Mouse (Mus musculus) urinary bladder, postnatal 36 days (tissue): ENCODE results near the gene Ankrd35.
"Not testable (repeated sequence)": the region's sequence is repeated elsewhere in the genome, so short reads cannot be mapped to it uniquely, and the experiment has no call there.

Source experiments
- DNase-seq, 2 experiments: peaks; one replicate each; pipeline ENCODE4 v3.0.0; 2022; ENCODE audit warnings: low spot score in 2 of 2, mixed read lengths in 1 of 2

Gene Ankrd35

DNA sequence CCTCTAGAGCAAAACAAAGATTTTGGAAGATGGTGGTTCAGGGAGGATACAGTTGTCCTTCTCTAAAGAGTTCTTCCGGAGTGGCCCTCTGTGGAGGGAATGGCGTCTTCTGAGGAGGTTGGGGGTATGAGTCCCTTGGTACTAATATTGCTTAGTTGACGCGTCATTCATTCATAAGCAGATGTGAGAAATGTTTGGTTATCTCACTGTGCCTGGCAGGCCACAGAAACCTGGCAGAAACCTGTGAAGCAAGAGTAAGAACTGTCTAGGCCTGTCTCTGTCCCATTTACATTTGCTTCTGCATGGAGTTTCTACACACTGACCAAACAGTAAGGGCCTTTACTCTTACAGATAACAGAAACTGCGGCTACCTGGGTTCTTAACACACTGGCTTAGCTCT lies 1.6 kb downstream of the Ankrd35 start:
- DNase-seq: no peak

DNA sequence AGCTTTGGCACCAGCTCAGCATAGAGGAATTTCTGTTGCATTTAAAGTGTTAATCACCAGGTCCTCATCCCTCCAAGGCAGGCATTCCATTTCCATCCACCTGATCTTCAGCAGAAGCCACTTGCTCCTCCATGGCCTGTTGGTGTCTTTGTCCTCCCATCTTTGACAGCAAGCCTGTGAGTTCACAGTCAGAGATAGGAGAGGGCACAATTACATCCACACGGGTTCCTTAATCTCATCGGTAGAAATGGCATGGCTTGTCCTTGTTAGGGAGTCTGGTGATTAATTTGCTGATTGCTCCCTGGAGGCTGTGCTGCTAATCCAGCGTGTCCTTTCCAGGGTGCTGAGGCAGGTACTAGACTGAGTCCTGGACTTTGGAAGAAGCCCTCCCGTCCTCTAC lies 3.6 kb downstream of the Ankrd35 start:
- DNase-seq: no peak

DNA sequence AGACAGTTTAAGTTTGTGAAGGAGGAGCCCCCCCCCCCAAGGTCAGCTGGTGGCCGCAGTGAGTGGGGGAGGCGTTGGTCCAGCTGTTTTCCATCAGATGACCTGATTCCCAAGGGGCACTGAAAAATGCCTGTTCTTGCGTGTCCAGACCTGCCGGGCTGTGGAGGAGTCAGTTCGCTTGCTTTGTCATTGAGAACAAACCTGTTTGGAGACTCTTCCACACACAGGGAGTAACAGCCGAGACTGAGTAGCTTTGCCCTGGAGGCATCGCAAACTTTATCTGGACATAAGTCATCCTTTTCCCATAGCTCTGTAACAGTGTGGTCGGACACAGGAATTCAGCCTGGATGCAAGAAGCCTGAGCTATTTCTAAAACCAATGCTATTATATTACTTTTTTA lies 4.5 kb downstream of the Ankrd35 start:
- DNase-seq: peak; percentile 37 to 65

DNA sequence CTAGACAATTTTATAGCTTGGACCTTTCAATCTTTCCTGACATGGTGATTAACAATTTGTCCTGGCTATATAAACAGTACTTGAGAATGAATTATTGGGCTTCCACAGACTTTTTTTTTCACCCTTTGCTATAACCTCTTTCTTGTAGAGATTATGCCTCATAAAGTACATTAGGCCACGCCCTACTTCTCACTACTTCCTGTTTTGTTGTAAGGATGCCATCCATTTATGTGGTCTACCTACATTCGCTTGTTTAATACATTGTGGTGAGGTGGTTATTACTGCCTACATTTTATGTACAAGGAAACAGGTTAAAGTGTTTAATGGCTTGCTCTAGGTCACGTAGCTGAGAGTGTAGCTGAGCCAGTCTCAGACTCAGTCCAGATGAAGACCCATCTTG lies 5.2 kb downstream of the Ankrd35 start:
- DNase-seq: no peak

DNA sequence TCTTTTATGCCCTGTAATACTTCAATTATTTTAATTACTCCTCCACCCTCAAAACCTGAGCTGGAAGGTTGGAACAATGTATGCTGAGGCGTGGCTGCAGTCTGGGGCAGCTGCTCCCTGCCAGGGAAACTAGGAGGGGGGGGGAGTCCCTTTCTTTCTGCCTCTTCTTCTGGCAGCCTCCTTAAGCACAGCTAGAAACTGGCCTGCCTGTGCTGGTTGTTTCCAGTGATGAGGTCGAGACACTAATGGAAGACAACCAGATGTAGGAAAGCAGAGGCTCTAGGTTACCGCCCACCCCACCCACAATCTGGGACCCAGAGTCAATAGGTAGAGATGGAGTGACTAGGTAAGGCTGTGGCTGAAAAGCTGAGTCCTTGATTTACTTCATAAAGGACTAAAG lies 5.8 kb downstream of the Ankrd35 start:
- DNase-seq: no peak

DNA sequence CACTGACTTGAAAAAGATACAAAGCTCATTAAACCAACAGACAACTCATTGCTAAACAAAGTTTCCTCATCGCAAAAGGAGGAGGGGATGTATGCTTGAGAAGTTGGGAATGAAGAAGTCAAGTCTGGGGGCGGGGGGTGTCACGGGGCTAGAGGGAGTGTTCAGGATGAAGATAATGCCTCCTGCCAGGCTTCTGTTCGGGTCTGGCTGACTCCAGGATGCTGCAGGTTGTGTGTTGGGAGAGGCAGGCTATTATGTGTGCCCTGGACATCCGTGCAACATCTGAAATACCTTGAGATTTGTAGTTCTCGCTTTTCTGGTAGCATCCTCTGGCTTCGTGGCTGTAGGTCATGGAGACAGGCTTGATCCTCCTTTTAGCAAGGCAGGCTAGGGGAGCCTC lies 8.5 kb downstream of the Ankrd35 start:
- DNase-seq: no peak

DNA sequence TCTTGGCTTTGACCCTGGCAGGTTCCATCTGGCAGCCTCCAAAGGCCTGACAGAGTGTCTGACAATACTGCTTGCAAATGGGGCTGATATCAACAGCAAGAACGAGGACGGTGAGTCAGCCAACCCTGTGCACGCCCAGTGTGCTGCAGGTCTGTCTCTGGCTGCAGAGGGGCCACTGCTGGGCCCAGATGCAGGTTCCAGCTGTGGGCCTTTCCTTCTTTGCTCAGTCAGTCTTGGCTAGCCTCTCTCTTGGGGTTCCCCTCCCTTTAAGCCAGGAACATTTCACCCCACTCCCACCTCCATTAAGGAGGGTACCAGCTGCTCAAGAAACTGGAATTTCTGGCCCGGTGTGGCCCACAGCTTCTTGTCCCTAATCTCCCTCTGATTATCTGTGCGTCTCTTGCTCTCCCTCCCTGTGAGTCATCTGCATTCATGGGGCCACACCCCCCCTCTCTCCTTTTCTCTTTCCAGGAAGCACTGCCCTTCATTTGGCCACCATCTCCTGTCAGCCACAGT lies 9.3 kb downstream of the Ankrd35 start:
- DNase-seq: peak; percentile 59 to 62

DNA sequence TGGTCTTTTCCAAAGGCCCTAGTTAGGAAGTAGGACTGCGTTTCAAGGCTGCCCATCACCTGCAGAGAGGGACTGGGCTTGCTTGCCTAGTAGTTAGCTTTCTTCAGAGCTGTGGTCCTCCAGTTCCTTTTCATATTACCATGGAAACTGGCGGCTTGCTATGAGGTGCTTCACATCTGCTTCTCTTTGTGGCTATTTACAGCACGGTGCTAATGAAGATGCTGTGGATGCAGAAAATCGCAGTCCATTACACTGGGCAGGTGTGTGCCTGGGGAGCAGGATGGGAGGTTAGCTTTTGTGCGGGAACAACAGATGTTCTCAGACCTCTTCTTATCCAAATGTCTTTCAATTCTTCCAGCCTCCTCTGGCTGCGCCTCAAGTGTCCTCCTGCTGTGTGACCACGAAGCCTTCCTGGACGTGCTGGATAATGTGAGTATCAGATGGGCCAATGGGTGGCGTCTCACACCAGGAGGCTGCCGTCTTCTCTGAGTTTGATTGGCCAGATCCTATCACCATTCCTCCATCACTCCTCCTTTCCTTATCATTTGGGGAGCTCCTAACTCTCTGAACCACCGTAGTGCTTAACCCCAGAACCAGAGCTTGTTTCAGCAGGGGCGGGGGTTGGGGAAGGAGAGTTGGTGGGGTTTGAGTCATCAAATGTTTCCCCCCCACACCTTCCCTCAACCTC lies 10.5 kb downstream of the Ankrd35 start:
- DNase-seq: no peak

DNA sequence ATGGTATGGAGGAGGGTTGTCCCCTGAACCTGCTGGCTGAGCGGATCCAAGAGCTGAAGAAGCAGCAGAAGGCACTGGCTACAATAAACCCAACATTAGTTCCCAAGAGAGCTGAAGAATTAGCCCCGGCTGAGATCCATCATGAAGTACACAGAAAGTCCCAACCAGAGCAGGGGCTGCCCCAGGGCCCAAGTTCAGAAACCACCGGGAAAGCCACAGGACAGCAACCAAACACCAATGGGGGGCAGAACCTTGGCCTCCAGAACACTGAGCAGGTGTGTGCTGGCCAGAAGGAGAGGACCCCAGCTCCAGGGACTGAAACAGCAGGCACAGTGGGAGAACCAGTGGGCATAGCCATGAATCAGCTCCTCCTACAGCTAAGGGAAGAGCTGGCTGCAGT lies 13.6 kb downstream of the Ankrd35 start:
- no peak for DNase-seq

DNA sequence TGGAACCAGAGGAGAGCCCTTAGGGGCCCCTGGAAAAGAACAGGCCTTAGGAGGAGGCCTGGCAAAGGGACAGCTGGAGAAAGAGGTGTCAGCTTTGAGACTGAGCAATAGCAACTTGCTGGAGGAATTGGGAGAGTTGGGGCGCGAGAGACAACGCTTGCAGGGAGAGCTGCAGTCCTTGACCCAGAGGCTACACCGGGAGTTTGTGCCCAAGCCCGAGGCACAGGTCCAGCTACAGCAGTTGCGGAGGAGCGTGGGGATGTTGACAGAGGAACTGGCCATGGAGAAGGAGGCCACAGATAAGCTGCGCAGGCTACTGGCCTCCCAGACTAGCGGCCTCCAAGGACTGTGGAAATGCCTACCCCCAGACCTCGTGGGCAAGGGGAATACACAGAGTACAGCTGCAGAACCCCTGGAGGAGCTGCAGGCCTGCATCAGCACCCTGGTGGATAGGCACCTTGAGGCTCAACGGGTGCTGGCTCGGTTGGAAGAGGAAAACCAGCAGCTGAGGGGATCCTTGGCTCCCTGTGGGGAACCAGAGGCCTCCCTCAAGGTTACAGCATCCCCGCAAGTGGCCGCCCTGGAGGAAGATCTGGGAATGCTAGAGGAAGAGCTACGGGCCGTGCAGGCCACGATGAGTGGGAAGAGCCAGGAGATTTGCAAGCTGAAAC lies 14.4 kb downstream of the Ankrd35 start:
- no peak for DNase-seq

DNA sequence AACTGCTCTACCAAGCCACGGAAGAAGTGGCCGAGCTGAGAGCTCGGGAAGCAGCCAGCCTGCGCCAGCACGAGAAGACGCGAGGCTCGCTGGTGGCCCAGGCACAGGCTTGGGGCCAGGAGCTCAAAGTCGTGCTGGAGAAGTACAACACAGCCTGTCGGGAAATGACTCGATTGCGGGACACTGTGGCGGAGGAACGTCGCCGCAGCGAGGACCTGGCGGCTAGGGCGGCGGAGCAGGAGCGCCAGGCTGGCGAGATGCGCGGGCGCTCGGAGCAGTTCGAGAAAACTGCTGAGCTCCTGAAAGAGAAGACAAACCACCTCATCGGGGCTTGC lies 14.9 kb downstream of the Ankrd35 start:
- no peak for DNase-seq

DNA sequence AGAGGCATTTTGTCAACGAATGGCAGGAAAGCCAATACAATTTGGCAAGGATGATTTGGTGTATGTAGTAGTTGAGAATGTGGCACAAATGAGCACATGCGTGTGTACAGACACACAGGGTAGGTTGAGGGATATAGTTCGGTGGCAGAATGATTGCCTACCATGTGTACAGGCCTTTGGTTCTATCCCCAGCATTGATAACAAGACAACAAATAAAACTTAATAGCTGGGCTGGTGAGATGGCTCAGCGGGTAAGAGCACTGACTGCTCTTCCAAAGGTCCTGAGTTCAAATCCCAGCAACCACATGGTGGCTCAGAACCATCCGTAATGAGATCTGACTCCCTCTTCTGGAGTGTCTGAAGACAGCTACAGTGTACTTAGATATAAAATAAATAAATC lies 16.1 kb downstream of the Ankrd35 start:
- not testable (repeated sequence) for DNase-seq

DNA sequence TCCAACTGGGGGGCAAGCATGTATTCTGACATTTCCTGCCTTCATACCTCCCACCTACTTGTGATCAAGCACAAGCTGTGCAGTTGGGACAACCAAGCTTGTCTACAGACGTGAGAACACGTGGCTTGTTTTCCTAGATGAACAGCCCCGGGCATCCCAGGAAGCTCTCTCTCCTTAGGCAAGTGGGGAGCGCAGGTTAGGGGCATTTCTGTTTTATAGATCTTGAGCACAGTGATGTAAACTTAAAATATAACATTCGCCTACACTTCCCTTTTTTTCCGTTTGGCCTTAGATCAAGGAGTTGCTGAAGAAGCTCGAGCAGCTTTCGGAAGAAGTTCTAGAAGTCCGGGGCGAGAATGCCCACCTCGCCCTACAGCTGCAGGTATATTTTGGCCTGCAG lies 18.9 kb downstream of the Ankrd35 start:
- DNase-seq: no peak

DNA sequence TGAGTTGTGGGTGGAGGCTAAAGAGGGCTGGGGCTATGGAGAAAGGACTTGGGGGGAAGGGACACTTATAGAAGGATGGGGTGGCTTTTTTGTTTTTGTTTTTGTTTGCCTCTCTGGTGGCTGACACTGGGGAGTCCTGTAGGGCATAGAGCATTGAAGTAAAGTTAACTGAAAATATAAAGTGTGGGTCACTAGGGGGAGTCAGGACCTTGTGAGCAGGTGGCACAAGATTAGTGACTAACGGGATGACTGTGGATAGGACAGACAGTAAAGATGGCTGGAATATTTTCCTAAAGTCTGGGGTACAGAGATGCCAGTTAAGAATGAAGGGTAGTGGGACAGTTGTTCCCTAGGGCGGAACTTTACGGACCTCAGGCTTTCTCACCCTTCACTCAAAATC lies 20.4 kb downstream of the Ankrd35 start:
- no peak for DNase-seq

DNA sequence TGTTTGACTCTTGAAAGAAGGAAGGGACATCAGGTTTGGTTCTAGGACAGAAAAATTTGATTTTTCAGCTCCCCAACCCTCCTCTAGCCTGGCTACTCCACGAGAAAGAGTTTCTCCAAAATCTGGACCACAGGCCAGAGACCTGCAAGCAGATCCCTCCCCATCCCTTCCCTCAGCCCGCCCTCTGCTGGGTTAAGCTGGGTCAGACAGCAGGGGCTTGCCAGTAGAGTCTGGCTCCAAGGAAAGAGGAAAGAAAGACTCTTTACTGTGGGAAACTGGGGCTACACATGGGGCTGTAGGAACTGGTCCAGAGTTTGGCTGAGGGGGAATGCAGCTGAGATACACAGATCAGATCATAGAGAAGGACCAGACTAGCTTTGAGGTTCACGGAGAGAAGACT lies 22.6 kb downstream of the Ankrd35 start:
- DNase-seq: no peak

DNA sequence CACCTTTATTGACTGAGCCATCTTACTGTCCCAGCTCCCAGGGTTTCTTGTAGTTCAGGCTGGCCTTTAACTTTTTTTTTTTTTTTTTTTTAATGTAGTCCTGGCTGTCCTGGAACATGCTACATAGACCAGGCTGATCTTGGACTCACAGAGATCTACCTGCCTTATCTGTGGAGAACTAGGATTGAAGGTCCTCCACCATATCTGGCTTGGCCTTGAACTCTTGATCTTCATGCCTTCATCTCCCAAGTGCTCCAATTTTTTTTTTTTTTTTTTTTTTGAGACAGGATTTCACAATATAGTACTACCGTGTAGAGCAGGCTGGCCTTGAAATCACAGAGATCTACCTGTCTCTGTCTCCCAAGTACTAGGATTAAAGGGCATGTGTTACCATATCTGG lies 23.6 kb downstream of the Ankrd35 start:
- no peak for DNase-seq

DNA sequence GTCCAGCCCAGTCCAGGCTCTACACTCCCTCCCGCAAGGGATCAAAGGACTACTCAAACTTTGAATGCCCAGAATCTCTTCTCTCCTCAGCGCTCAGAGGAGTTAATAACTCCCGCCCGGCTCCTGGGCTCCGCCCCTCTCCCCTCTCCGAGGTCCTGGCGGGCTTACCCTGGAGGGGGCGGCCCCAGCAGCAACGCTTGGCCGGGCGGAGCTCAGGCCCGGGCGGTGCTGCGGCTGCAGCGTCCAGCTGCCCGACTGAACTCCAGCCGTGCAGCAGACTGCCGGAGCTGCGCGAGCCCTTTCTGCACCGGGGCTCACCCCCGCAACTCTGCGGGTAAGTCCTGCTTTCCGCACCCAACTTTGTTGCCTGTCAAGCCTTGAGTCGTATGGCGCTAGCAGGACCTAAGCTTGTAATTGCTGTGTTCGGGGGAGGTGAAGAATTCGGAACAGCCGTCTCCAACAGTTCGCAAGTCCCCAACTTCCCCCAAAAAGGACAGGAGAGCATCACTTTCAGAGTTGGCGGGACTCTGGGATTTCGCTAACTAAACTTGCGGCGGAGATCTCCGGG lies 26.4 kb downstream of the Ankrd35 start, which contains the start of gene Pias3:
Pias3 (plus strand) TSS at position 187 of the 568 bp plus-strand sequence.
- peak; percentile 79 to 87 for DNase-seq

DNA sequence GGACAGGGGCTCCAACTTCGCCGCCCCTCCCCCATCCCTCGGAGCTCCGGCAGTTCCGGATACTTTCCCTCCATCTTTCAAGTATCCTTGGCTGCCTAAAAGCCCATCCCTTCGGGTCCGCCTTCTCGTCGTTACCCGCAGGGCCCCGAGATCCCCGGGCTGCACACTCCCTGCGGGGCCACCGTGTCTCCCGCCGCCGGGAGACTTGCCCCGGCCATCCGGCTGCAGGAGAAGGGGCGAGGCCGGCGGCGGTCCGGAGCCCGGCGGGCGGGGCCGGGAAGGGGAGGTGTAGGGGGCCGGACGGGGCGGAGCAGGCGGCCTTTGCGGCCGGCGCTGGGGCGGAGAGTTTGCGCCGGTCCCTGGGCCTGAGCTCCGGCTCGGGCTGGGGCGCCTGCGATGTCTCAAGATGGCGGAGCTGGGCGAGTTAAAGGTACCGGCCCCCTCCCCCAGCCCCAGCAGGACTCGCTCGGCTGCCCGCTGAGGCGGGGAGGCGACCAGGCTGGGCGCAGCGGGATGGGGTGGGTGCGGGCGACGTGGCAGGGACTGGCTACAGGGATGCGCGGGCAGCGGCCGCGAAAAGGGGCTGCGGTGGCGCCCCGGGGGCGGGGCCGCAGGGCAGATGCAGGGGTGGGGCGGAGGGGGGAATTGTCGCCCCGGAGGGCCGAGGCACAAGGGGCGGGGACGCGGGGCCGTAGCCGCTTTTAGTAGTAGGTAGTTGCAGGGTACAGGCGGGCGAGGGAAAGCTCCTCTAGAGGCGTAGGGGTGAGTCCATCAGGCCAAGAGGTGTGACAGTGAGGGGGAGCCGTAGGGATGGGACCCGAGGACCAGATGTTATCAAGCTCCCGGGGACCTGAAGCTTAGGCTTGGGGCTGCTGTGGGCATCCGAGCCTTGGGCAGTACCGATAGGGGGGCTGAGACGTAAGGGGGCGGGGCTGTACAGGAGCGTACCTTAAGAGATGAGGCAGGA lies 27.1 kb downstream of the Ankrd35 start:
- DNase-seq: peak; percentile 91 to 92

DNA sequence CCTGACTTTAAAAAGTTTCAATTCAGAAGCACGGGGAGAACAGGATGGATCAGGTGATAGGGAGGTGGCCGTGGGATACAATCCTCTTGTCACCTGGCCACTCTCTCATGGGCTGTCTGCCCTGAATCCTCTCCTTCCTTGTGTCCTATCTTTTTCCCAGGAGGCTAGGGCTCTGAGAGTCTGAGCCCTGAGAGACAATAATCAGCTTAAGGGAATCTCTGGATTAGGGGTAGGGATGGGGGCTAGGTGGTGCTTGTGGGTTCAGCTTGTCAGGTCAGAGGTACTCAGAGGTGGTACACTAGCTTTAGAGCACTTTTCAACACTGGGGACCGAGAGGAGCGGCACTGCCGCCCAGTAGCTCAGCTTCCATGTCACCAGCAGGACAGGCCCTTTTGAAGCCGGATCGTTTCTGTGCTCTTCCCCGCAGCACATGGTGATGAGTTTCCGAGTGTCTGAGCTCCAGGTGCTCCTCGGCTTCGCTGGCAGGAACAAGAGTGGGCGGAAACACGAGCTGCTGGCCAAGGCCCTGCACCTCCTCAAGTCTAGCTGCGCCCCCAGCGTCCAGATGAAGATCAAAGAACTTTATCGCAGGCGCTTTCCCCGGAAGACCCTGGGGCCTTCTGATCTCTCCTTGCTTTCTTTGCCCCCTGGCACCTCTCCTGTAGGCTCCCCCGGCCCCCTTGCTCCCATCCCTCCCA lies 29.2 kb downstream of the Ankrd35 start:
- DNase-seq: no peak

DNA sequence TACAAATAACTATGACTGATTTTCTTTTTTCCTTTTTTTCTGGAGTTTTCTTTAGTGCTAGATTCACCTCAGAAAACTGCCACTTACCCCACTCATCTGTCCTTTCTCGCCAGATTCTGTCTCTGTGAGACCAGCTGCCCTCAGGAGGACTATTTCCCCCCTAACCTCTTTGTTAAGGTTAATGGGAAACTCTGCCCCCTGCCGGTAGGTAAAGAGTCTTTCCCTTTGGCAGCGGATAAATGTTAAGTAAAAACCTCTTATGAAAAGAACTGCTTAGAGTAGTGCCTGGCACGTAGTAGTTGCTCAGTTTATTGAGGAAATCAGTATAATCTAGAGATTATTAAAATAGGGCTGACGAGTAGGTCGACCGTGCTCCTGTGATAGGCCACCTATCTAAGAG lies 30.4 kb downstream of the Ankrd35 start:
- no peak for DNase-seq

DNA sequence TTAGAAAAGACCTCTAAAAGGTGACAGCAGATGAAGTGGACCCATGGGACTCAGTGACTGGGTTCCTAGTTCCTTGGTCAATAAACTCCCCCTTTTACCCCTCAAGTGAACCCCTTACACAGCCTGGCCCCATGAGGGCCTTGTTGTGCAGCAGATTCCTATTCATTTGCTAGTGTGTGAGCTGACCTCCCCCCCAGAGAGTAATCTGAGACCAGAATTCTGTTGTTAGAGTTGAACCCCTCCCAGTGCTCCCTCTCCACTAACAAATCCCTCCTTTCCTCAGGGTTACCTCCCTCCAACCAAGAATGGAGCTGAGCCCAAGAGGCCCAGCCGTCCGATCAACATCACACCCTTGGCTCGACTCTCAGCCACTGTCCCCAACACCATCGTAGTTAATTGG lies 31.1 kb downstream of the Ankrd35 start:
- no peak for DNase-seq
